8 mouse cellular contexts compared by ENCODE assay signal in the genomic region with DNA sequence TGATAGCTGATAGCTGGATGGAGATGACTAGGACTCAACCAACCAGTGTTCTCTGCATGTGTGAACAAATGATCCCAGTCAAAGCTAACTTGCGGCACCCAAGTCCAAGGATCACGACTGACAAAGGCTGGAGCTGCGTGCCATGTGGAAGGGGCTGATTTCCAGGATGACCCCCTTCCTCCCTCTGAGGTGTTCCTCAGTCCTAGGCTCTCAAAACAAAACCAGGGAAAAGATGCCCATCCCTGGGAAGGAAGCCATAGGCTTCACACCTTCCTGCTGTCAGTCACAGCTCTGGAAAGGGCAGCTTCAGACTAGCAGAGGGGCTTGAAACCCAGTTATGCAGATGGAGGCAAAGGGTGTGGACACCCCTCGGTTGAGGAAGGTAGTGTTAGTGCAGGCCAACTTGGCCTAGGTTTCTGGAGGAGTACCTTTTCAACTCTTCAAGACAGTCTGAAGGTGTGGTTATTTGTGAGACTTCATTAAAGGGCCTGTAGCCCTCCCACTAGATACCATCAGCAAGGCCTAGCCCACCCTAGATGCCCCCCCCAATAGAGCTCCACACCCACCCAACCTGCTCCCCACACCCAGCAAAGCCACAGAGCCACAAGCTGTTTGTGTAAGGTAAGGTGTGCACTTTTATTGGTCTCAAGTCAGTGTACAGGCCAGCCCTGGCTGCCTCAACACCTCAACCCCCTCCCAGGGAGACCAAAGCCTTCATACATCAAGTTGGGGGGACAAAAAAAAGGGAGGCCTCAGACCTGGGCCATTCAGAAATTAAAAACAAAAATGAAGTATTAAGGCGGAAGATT. TPM values are rescaled to one million over a fixed set of nuclear protein-coding genes. Genes with fewer than 3 reads are reported as not detected.
DNase-seq lines count a peak whose midpoint lies in the region; ATAC-seq and TF ChIP-seq lines count a peak whose summit lies in the region.

No protein-coding gene starts in this region.

- ATAC-seq in lung, postnatal 0 days, result no peak
- no peak for ATAC-seq in embryonic facial prominence, embryonic 15.5 days (ENCODE audit: insufficient number of reproducible peaks, low FRiP score, low TSS enrichment, low read depth)
- no peak for ATAC-seq in intestine, embryonic 16.5 days

- peaks cover 53% of the 10 kb centered on the region for H3K36me3 ChIP-seq in lung, postnatal 0 days (ENCODE audit: insufficient read depth, low read length)
- peaks cover 65% of the 10 kb centered on the region for H3K36me3 ChIP-seq in embryonic facial prominence, embryonic 15.5 days
- H3K36me3 ChIP-seq in intestine, embryonic 16.5 days (ENCODE audit: control insufficient read depth, insufficient read depth, low read length), result peaks cover 29% of the 10 kb centered on the region

- no peak overlapping the region for H3K4me3 ChIP-seq in lung, postnatal 0 days (ENCODE audit: low read depth, low read length)
- no peak overlapping the region for H3K4me3 ChIP-seq in embryonic facial prominence, embryonic 15.5 days (replicated peaks)
- peak overlapping the region; percentile 83; the same call in 1 of the 2 replicates for H3K4me3 ChIP-seq in intestine, embryonic 16.5 days (ENCODE audit: low read length)

- peak overlapping the region; percentile 9; the same call in 1 of the 2 replicates for H3K4me2 ChIP-seq in lung, postnatal 0 days (replicated peaks; ENCODE audit: low read depth, low read length)
- no peak overlapping the region for H3K4me2 ChIP-seq in embryonic facial prominence, embryonic 15.5 days (replicated peaks)
- H3K4me2 ChIP-seq in intestine, embryonic 16.5 days (ENCODE audit: low read depth, low read length), result peak overlapping the region; percentile 35

- no peak for DNase-seq in lung, postnatal 0 days (ENCODE audit: low spot score)
- no peak for DNase-seq in lung, postnatal 25 days (ENCODE audit: low spot score)
- DNase-seq in retina, postnatal 1 day, result peak; percentile 50
- no peak for DNase-seq in adrenal gland, adult 8-10 months
- no peak for DNase-seq in layer of hippocampus, adult 18-20 months (ENCODE audit: low spot score in 2 of 2)
- no peak for DNase-seq in gastrocnemius, postnatal 36 days

- no peaks in the 10 kb centered on the region for H3K27me3 ChIP-seq in lung, postnatal 0 days (replicated peaks; ENCODE audit: insufficient read depth, low read length)
- no peaks in the 10 kb centered on the region for H3K27me3 ChIP-seq in embryonic facial prominence, embryonic 15.5 days
- H3K27me3 ChIP-seq in intestine, embryonic 16.5 days (replicated peaks; ENCODE audit: control insufficient read depth, insufficient read depth, low read length), result no peaks in the 10 kb centered on the region

- H3K9ac ChIP-seq in lung, postnatal 0 days (replicated peaks; ENCODE audit: low read depth), result no peak overlapping the region
- no peak overlapping the region for H3K9ac ChIP-seq in embryonic facial prominence, embryonic 15.5 days
- H3K9ac ChIP-seq in intestine, embryonic 16.5 days (ENCODE audit: low read depth, low read length), result peak overlapping the region; percentile 57

- H3K27ac ChIP-seq in lung, postnatal 0 days (ENCODE audit: low read length), result 0 out of 2 replicates have a peak overlapping the region, but pooled peaks have one; percentile 3
- peak overlapping the region; percentile 76 for H3K27ac ChIP-seq in embryonic facial prominence, embryonic 15.5 days (replicated peaks)
- H3K27ac ChIP-seq in intestine, embryonic 16.5 days (ENCODE audit: low read length), result peak overlapping the region; percentile 80

- 44% methylated on average over 5 of the region's 5 CpGs for WGBS in lung, postnatal 0 days
- WGBS in embryonic facial prominence, embryonic 15.5 days, result 52% methylated on average over 5 of the region's 5 CpGs
- 42% methylated on average over 5 of the region's 5 CpGs for WGBS in intestine, embryonic 16.5 days

- TF ChIP-seq CTCF in lung, postnatal 0 days (IDR thresholded peaks at IDR 0.05), result no peak

- H3K4me1 ChIP-seq in lung, postnatal 0 days (ENCODE audit: insufficient read depth, low read depth, low read length), result peaks cover 8% of the 10 kb centered on the region; the same call in 1 of the 2 replicates
- peaks cover 33% of the 10 kb centered on the region for H3K4me1 ChIP-seq in embryonic facial prominence, embryonic 15.5 days
- H3K4me1 ChIP-seq in intestine, embryonic 16.5 days (ENCODE audit: control insufficient read depth, insufficient read depth, low read length), result peaks cover 25% of the 10 kb centered on the region

- no peaks in the 10 kb centered on the region for H3K9me3 ChIP-seq in lung, postnatal 0 days (ENCODE audit: low read length)
- no peaks in the 10 kb centered on the region for H3K9me3 ChIP-seq in embryonic facial prominence, embryonic 15.5 days (replicated peaks)
- no peaks in the 10 kb centered on the region for H3K9me3 ChIP-seq in intestine, embryonic 16.5 days (ENCODE audit: control insufficient read depth, low read length)

- TF ChIP-seq EP300 in lung, postnatal 0 days (IDR thresholded peaks at IDR 0.05), result no peak

- intact Hi-C loops in gastrocnemius, postnatal 36 days (cut with DNase I), result no loop called here

RNA-seq across cellular contexts. Expression of gene Actb, which starts 3.8 kb away (rescaled TPM):
- polyA plus RNA-seq in lung, postnatal 0 days (2015; fragmentation: Nextera tagmentation; extraction: Ambion mirVana), result 18,716 and 19,008 TPM in 2 replicates
- polyA plus RNA-seq in embryonic facial prominence, embryonic 15.5 days (2015; fragmentation: Nextera tagmentation; extraction: Ambion mirVana), result 12,790 and 13,060 TPM in 2 replicates
- 14,111 and 16,287 TPM in 2 replicates for polyA plus RNA-seq in intestine, embryonic 16.5 days (2015; fragmentation: Nextera tagmentation; extraction: Ambion mirVana)
- 1,000 to 10,000 TPM; 3,015 to 3,481 (median 3,228) TPM for total RNA-seq in adrenal gland, adult 8-10 months (2022)
- total RNA-seq in layer of hippocampus, adult 18-20 months (2021), result 1,000 to 10,000 TPM; 3,167 to 3,215 TPM
- total RNA-seq in gastrocnemius, postnatal 36 days (2021), result 100 to 1,000 TPM; 427 to 440 TPM

RNA-seq across cellular contexts. Expression of gene Fbxl18, which starts 7.5 kb away (rescaled TPM):
- 6.3 and 7.9 TPM in 2 replicates for polyA plus RNA-seq in lung, postnatal 0 days (2015; fragmentation: Nextera tagmentation; extraction: Ambion mirVana)
- polyA plus RNA-seq in embryonic facial prominence, embryonic 15.5 days (2015; fragmentation: Nextera tagmentation; extraction: Ambion mirVana), result 11.7 and 14.7 TPM in 2 replicates
- 7.7 and 10.3 TPM in 2 replicates for polyA plus RNA-seq in intestine, embryonic 16.5 days (2015; fragmentation: Nextera tagmentation; extraction: Ambion mirVana)
- 10 to 100 TPM; 14.0 to 18.5 (median 15.1) TPM for total RNA-seq in adrenal gland, adult 8-10 months (2022)
- total RNA-seq in layer of hippocampus, adult 18-20 months (2021), result 10 to 100 TPM; 33.9 to 37.6 TPM
- total RNA-seq in gastrocnemius, postnatal 36 days (2021), result 1 to 10 TPM; 5.7 to 6.0 TPM

RNA-seq across cellular contexts. Expression of gene Fscn1, which starts 57.4 kb away (rescaled TPM):
- polyA plus RNA-seq in lung, postnatal 0 days (2015; fragmentation: Nextera tagmentation; extraction: Ambion mirVana), result 69.1 and 81.4 TPM in 2 replicates
- polyA plus RNA-seq in embryonic facial prominence, embryonic 15.5 days (2015; fragmentation: Nextera tagmentation; extraction: Ambion mirVana), result 328 TPM in 2 replicates
- 120 and 129 TPM in 2 replicates for polyA plus RNA-seq in intestine, embryonic 16.5 days (2015; fragmentation: Nextera tagmentation; extraction: Ambion mirVana)
- total RNA-seq in adrenal gland, adult 8-10 months (2022), result 10 to 100 TPM; 22.0 to 33.6 (median 31.7) TPM
- 100 to 1,000 TPM; 165 to 188 TPM for total RNA-seq in layer of hippocampus, adult 18-20 months (2021)
- total RNA-seq in gastrocnemius, postnatal 36 days (2021), result 10 to 100 TPM in 1 of 2 experiments, 1 to 10 TPM in 1; 9.8 to 12.0 TPM

Comparison
In these comparisons a context has a peak if more than half of its experiments do, and no peak if none do; other contexts are left out.
1. H3K27ac ChIP-seq: peak in every context shown above with its lines; median percentile 80 in intestine, embryonic 16.5 days; 76 in embryonic facial prominence, embryonic 15.5 days; 3 in lung, postnatal 0 days.
2. RNA of gene Actb, which starts 3.8 kb away (total RNA-seq): 3,015 to 3,481 TPM in adrenal gland, adult 8-10 months and 3,167 to 3,215 TPM in layer of hippocampus, adult 18-20 months; 427 to 440 TPM in gastrocnemius, postnatal 36 days; every median in the first group is over 4 times any median in the second.
3. RNA of gene Fscn1, which starts 57.4 kb away (total RNA-seq): 165 to 188 TPM in layer of hippocampus, adult 18-20 months; 22.0 to 33.6 TPM in adrenal gland, adult 8-10 months and 9.8 to 12.0 TPM in gastrocnemius, postnatal 36 days; every median in the first group is over 4 times any median in the second.